Mouse (Mus musculus): ENCODE data around the gene Jagn1. TPM values are rescaled to one million over a fixed set of nuclear protein-coding genes. Genes with fewer than 3 reads are reported as not detected.

Jagn1 gene
- polyA plus RNA-seq, 1 experiment: not detected

DNA sequence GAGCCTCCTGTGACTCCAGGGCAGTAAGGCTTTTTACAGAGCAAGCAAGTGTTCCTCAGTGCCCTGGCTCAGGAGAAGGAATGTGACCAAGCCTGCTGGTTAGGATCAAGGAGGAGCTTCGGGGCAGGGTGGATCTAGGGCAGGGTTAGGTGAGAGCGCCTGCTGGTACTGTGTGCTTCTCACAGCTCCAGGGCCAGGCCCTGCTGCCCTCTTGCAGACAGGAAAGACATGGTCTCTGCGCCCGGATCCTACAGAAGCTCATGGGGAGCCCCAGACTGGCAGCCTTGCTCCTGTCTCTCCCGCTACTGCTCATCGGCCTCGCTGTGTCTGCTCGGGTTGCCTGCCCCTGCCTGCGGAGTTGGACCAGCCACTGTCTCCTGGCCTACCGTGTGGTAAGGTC is 16.3 kb downstream of the Jagn1 start:
- H3K4me3 ChIP-seq (ENCODE audit: insufficient read depth, low read depth, low read length): no peak overlapping the region
- TF ChIP-seq CTCF (IDR thresholded peaks at IDR 0.05; ENCODE audit: insufficient read depth, low read depth, low read length) (no peak), POLR2A (IDR thresholded peaks at IDR 0.05; ENCODE audit: insufficient read depth, low read depth, low read length) (no peak)
- H3K4me1 ChIP-seq (ENCODE audit: control insufficient read depth, insufficient read depth, low read length): no peaks in the 10 kb centered on the region
- H3K27ac ChIP-seq (ENCODE audit: insufficient read depth, low read depth, low read length): no peak overlapping the region
- 68% methylated on average over 10 of the region's 10 CpGs for WGBS

DNA sequence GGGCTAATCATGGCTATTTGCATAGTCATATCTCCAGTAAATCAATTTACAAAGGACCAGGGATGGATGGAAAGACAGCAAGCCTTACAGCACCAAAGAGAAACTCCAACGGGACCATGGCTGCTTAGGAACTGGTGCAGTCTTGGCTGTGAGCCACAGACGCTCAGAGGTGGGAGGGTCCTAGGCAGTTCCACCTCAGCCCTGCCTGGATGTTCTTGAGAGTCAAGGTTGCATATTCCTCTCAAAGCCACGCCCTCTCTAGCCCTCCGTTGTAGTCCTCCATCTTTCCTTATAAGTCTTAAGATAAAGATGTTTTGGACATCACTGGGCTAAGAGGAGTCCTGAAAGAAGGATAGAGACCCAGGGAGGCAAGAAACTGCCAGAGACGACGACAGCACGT is 21.7 kb downstream of the Jagn1 start:
- Histone ChIP-seq H3K27ac (ENCODE audit: insufficient read depth, low read depth, low read length) (no peak overlapping the region), H3K4me3 (ENCODE audit: insufficient read depth, low read depth, low read length) (no peak overlapping the region), H3K4me1 (ENCODE audit: control insufficient read depth, insufficient read depth, low read length) (no peaks in the 10 kb centered on the region)
- TF ChIP-seq POLR2A (IDR thresholded peaks at IDR 0.05; ENCODE audit: insufficient read depth, low read depth, low read length): no peak
- WGBS: 63% methylated on average over 7 of the region's 7 CpGs

DNA sequence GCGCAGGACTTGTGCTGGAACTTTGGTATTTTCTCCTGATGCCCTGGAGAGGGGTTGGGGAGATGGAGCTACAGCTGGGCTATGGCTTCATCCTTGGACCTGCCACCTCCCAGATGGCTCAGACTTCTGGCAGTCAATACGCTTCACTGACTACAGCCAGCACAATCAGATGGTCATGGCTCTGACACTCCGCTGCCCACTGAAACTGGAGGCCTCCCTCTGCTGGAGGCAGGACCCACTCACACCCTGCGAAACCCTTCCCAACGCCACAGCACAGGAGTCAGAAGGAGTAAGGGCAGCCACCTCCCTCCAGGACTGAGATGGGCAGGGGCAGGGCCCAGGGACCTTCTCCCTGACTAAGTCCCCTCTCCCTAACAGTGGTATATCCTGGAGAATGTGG is 23.2 kb downstream of the Jagn1 start:
- Histone ChIP-seq H3K4me3 (ENCODE audit: insufficient read depth, low read depth, low read length) (no peak overlapping the region), H3K4me1 (ENCODE audit: control insufficient read depth, insufficient read depth, low read length) (peaks cover 11% of the 10 kb centered on the region), H3K27ac (ENCODE audit: insufficient read depth, low read depth, low read length) (no peak overlapping the region)
- 55% methylated on average over 5 of the region's 5 CpGs for WGBS
- TF ChIP-seq POLR2A (IDR thresholded peaks at IDR 0.05; ENCODE audit: insufficient read depth, low read depth, low read length): no peak
- TF ChIP-seq CTCF (IDR thresholded peaks at IDR 0.05; ENCODE audit: insufficient read depth, low read depth, low read length): no peak

DNA sequence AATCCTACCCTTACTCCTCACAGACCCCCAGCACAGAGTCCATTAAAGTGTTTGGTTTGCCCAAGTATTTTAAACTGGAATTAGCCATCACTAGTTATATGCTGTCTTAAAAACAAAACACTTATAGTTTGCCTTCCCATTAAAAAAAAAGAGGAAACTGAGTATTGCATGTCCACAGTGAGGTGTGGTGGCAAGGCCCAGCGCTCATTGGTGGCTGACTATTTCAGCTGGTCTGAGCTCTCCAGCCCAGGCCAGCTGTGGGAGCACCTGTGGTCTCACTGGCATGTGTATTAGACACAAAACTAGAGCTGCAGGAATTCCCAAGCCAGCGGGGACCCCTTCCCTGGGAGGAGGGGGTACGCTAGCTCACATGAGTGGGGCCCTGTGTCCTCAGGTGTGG is 26.1 kb downstream of the Jagn1 start:
- 72% methylated on average over 3 of the region's 3 CpGs for WGBS
- peaks cover 11% of the 10 kb centered on the region for H3K4me1 ChIP-seq (ENCODE audit: control insufficient read depth, insufficient read depth, low read length)
- TF ChIP-seq POLR2A (IDR thresholded peaks at IDR 0.05; ENCODE audit: insufficient read depth, low read depth, low read length) (no peak), CTCF (IDR thresholded peaks at IDR 0.05; ENCODE audit: insufficient read depth, low read depth, low read length) (no peak)

DNA sequence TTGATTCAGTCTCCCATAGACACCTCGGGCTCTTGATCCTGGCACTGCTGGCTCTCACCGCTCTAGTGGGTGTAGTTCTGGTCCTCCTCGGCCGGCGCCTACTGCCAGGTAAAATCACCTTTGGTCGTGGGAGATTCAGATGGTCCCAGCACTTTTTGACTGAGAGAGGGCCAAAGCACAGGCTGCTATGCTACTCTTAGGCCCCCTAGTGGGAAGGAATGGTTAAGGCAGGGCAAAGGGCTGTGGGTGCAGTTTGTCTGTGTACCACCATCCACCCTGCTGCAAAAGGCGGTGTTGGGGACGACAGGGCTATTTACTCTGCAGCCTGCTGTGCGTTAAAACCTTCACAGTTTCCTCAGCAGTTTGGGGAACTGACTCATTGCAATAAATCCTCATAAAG is 26.7 kb downstream of the Jagn1 start:
- H3K4me1 ChIP-seq (ENCODE audit: control insufficient read depth, insufficient read depth, low read length): peaks cover 11% of the 10 kb centered on the region
- H3K27ac ChIP-seq (ENCODE audit: insufficient read depth, low read depth, low read length): no peak overlapping the region
- WGBS: 9% methylated on average over 9 of the region's 9 CpGs
- H3K4me3 ChIP-seq (ENCODE audit: insufficient read depth, low read depth, low read length): peak overlapping the region; percentile 37
- no peak; the same call in 1 of the 2 replicates for TF ChIP-seq CTCF (IDR thresholded peaks at IDR 0.05; ENCODE audit: insufficient read depth, low read depth, low read length)
- TF ChIP-seq POLR2A (IDR thresholded peaks at IDR 0.05; ENCODE audit: insufficient read depth, low read depth, low read length): no peak

More for the DNA sequence above, 26.1 kb downstream of the Jagn1 start:
- Histone ChIP-seq H3K27ac (ENCODE audit: insufficient read depth, low read depth, low read length) (no peak overlapping the region), H3K4me3 (ENCODE audit: insufficient read depth, low read depth, low read length) (no peak overlapping the region)

DNA sequence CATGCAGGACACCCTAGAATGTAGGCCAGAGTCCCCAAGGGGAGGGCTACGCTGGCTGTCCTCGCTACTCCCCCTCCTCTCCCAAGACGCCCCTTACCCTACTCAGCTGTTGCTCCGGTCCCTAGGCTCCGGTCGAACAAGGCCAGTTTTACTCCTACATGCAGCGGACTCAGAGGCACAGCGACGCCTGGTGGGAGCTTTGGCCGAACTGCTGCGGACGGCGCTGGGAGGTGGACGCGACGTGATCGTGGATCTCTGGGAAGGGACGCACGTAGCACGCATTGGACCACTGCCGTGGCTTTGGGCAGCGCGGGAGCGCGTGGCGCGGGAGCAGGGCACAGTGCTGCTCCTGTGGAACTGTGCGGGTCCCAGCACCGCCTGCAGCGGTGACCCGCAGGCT is 27.1 kb downstream of the Jagn1 start:
- Histone ChIP-seq H3K27ac (ENCODE audit: insufficient read depth, low read depth, low read length) (no peak overlapping the region), H3K4me3 (ENCODE audit: insufficient read depth, low read depth, low read length) (peak overlapping the region; percentile 37), H3K4me1 (ENCODE audit: control insufficient read depth, insufficient read depth, low read length) (peaks cover 11% of the 10 kb centered on the region)
- WGBS: 1% methylated on average over 31 of the region's 31 CpGs
- TF ChIP-seq CTCF (IDR thresholded peaks at IDR 0.05; ENCODE audit: insufficient read depth, low read depth, low read length): peak; percentile 64; the same call in 1 of the 2 replicates
- TF ChIP-seq POLR2A (IDR thresholded peaks at IDR 0.05; ENCODE audit: insufficient read depth, low read depth, low read length): no peak

DNA sequence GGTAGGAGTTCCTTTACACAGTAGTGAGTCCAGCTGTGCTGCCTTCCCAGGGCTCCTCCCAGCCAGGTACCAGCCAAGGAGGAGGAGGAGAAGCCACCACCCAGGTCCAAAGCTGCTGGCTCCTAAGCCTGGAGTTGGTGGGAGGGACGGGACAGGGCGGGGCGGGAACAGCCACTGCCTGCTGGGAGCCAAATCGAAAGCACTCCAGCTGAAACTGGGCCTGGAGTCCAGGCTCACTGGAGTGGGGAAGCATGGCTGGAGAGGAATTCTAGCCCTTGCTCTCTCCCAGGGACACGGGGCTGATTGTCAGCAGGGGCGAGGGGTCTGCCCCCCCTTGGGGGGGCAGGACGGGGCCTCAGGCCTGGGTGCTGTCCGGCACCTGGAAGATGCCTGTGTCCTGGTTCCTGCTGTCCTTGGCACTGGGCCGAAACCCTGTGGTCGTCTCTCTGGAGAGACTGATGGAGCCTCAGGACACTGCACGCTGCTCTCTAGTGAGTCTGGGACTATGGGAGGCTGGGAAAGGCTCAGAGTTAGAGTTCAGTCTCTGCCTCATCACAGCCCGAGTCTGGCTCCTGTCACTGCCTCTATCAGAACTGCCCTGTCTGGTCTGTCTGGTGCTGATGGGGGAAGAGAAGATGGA is 29.0 kb downstream of the Jagn1 start, which contains the start of gene Il17rc:
Gene Il17rc (plus strand): TSS at position 131 of the 640 bp plus-strand sequence.
- H3K27ac ChIP-seq (ENCODE audit: insufficient read depth, low read depth, low read length): no peak within 1 kb of the TSS
- 38% methylated on average over 12 of the region's 12 CpGs for WGBS
- H3K4me3 ChIP-seq (ENCODE audit: insufficient read depth, low read depth, low read length): no peak within 1 kb of the TSS
- H3K4me1 ChIP-seq (ENCODE audit: control insufficient read depth, insufficient read depth, low read length): peaks cover 11% of the 10 kb centered on the region
- TF ChIP-seq CTCF (IDR thresholded peaks at IDR 0.05; ENCODE audit: insufficient read depth, low read depth, low read length) (no peak), POLR2A (IDR thresholded peaks at IDR 0.05; ENCODE audit: insufficient read depth, low read depth, low read length) (no peak)

DNA sequence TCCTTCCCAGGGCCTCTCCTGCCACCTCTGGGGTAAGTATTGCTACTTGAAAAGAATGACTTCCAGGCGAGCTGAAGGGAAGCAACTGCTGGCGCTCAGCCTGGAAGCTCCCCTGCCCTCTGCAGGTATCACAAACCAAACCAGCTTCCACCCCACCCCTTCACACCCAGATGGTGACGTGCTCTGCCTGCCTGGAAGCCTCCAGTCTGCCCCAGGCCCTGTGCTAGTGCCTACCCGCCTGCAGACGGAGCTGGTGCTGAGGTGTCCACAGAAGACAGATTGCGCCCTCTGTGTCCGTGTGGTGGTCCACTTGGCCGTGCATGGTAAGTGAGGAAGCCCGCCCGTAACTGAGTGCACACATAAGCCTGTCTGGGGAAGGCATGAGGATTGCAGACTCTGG is 29.7 kb downstream of the Jagn1 start:
- no peak for TF ChIP-seq CTCF (IDR thresholded peaks at IDR 0.05; ENCODE audit: insufficient read depth, low read depth, low read length)
- TF ChIP-seq POLR2A (IDR thresholded peaks at IDR 0.05; ENCODE audit: insufficient read depth, low read depth, low read length): no peak
- H3K4me3 ChIP-seq (ENCODE audit: insufficient read depth, low read depth, low read length): no peak overlapping the region
- H3K27ac ChIP-seq (ENCODE audit: insufficient read depth, low read depth, low read length): no peak overlapping the region
- WGBS: 88% methylated on average over 10 of the region's 10 CpGs
- peaks cover 11% of the 10 kb centered on the region for H3K4me1 ChIP-seq (ENCODE audit: control insufficient read depth, insufficient read depth, low read length)

DNA sequence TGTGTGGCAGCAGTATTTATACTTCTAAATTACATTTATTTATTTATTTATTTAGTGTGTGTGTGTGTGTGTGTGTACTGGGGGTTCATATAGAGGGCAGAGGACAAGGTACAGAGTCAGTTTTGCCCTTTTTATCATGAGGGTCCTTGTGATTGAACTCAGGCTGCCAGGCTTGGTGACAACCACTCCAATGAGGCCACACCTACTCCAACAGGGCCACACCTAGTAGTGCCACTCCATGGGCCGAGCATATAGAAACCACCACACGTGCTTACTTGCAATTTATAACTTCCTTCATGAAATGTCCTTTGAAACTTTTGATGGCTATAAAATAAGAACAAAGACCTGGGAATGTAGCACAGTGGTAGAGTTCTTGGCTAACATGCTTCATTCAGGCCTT is 30.9 kb downstream of the Jagn1 start:
- Histone ChIP-seq H3K27ac (ENCODE audit: insufficient read depth, low read depth, low read length) (no peak overlapping the region), H3K4me1 (ENCODE audit: control insufficient read depth, insufficient read depth, low read length) (peaks cover 11% of the 10 kb centered on the region), H3K4me3 (ENCODE audit: insufficient read depth, low read depth, low read length) (no peak overlapping the region)
- TF ChIP-seq POLR2A (IDR thresholded peaks at IDR 0.05; ENCODE audit: insufficient read depth, low read depth, low read length) (no peak), CTCF (IDR thresholded peaks at IDR 0.05; ENCODE audit: insufficient read depth, low read depth, low read length) (no peak)
- WGBS: 86% methylated on average over 2 of the region's 2 CpGs

All from olfactory bulb, adult 2 months (tissue).